10 mouse cellular contexts compared by ENCODE assay signal in the genomic region with DNA sequence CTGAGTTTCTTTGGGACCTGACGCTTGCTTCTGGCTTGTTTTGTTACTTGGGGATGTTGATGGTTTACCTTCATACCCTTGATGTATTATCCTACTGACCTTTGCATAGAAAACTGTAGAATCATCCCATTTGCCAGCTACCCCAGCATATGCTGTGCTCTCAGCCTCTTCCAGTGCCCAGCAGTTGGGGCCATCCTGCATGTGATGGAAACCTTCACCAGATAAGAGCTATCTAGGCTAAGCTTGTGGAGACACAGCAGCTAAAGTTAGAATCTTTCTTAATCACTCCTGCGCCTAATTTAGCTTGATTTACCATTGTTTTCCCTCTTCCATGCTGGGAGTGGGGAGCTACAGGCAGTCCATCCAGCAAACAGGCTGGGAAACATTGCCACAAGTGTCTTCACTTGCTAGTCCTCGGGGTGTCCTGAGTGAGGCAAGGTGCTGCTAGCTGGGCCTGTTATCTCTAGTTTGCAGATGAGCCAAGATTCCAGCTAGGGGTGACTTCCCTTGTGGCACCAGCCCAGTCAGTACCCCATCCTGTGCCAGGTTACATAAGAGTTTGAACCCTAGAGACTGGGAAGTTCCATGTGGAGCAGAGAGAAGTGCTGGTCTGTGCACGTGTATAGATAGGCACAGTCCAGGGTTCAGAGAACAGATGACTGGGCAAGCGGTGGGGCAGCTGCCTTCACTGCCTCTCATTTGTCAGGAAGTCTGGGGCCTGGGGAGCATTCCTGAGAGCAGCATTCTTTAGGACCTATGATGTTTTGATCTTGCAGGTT. TPM values are rescaled to one million over a fixed set of nuclear protein-coding genes. Genes with fewer than 3 reads are reported as not detected.
A peak's percentile ranks its signal among the peaks of the same experiment; 100 is the strongest.
DNase-seq lines count a peak whose midpoint lies in the region; ATAC-seq and TF ChIP-seq lines count a peak whose summit lies in the region.
"Had no signal": no experiment of that assay in that cellular context is flagged by ENCODE, and none has a peak within 500 bp of the region (broad histone marks: within the 10 kb centered on the region; RNA-seq: fewer than 3 reads in every experiment).

No protein-coding gene starts in this region.

- no peak for ATAC-seq in lung, embryonic 15.5 days (ENCODE audit: borderline replicate concordance, extremely low read depth, low FRiP score, low TSS enrichment)
- 0 out of 2 replicates have a peak, but pooled peaks have one; percentile 45 for ATAC-seq in kidney, embryonic 14.5 days (ENCODE audit: low FRiP score, low TSS enrichment)

- H3K4me2 ChIP-seq in lung, embryonic 15.5 days: no peak overlapping the region
- no peak overlapping the region for H3K4me2 ChIP-seq in kidney, embryonic 14.5 days (replicated peaks; ENCODE audit: low read depth, low read length)
- H3K4me2 ChIP-seq: hindbrain, embryonic 15.5 days; neural tube, embryonic 13.5 days had no signal

- no peaks in the 10 kb centered on the region for H3K9me3 ChIP-seq in lung, embryonic 15.5 days
- H3K9me3 ChIP-seq in kidney, embryonic 14.5 days (ENCODE audit: control insufficient read depth, low read length): no peaks in the 10 kb centered on the region
- H3K9me3 ChIP-seq: hindbrain, embryonic 15.5 days; neural tube, embryonic 13.5 days had no signal

- H3K27ac ChIP-seq in lung, embryonic 15.5 days: 0 out of 2 replicates have a peak overlapping the region, but pooled peaks have one; percentile 15
- H3K27ac ChIP-seq in heart, adult 2 months: peak overlapping the region; percentile 51
- no peak overlapping the region for H3K27ac ChIP-seq in kidney, embryonic 14.5 days (ENCODE audit: low read depth, low read length)
- peak overlapping the region; percentile 77 for H3K27ac ChIP-seq in small intestine, adult 2 months (ENCODE audit: insufficient read depth, low read depth, low read length)
- H3K27ac ChIP-seq: hindbrain, embryonic 15.5 days; neural tube, embryonic 13.5 days had no signal

- peaks cover 35% of the 10 kb centered on the region; the same call in 1 of the 2 replicates for H3K4me1 ChIP-seq in lung, embryonic 15.5 days
- peaks cover 29% of the 10 kb centered on the region for H3K4me1 ChIP-seq in lung, adult 2 months (ENCODE audit: control insufficient read depth, insufficient read depth, low read length)
- H3K4me1 ChIP-seq in heart, adult 2 months (ENCODE audit: control insufficient read depth, insufficient read depth, low read length): peaks cover 21% of the 10 kb centered on the region
- H3K4me1 ChIP-seq in kidney, embryonic 14.5 days (ENCODE audit: control insufficient read depth, insufficient read depth, low read length): no peaks in the 10 kb centered on the region
- H3K4me1 ChIP-seq in small intestine, adult 2 months (ENCODE audit: control insufficient read depth, insufficient read depth, insufficient read length, low read length): peaks cover 29% of the 10 kb centered on the region
- H3K4me1 ChIP-seq: hindbrain, embryonic 15.5 days had no signal

- no peaks in the 10 kb centered on the region for H3K27me3 ChIP-seq in lung, embryonic 15.5 days
- H3K27me3 ChIP-seq in heart, adult 2 months (ENCODE audit: control insufficient read depth, insufficient read depth, low read length): no peaks in the 10 kb centered on the region
- no peaks in the 10 kb centered on the region for H3K27me3 ChIP-seq in kidney, embryonic 14.5 days (ENCODE audit: control insufficient read depth, insufficient read depth, low read length)
- H3K27me3 ChIP-seq in small intestine, adult 2 months (ENCODE audit: control insufficient read depth, insufficient read depth, low read length): no peaks in the 10 kb centered on the region
- H3K27me3 ChIP-seq: hindbrain, embryonic 15.5 days; neural tube, embryonic 13.5 days had no signal

- 63% methylated on average over 5 of the region's 5 CpGs for WGBS in lung, embryonic 15.5 days
- 43% methylated on average over 5 of the region's 5 CpGs for WGBS in lung, adult 2 months
- 12% methylated on average over 5 of the region's 5 CpGs for WGBS in heart, adult 2 months
- WGBS in kidney, embryonic 14.5 days: 73% methylated on average over 5 of the region's 5 CpGs
- WGBS in small intestine, adult 2 months: 42% methylated on average over 5 of the region's 5 CpGs

- H3K36me3 ChIP-seq in lung, embryonic 15.5 days: no peaks in the 10 kb centered on the region
- peaks cover 20% of the 10 kb centered on the region; the same call in 1 of the 2 replicates for H3K36me3 ChIP-seq in heart, adult 2 months (ENCODE audit: control insufficient read depth, insufficient read depth, low read length)
- H3K36me3 ChIP-seq in kidney, embryonic 14.5 days (ENCODE audit: control insufficient read depth, insufficient read depth, low read length): no peaks in the 10 kb centered on the region
- peaks cover 6% of the 10 kb centered on the region; the same call in 1 of the 2 replicates for H3K36me3 ChIP-seq in small intestine, adult 2 months (ENCODE audit: control insufficient read depth, insufficient read depth, low read length)
- H3K36me3 ChIP-seq: neural tube, embryonic 13.5 days had no signal

- TF ChIP-seq CTCF in lung, adult 2 months (IDR thresholded peaks at IDR 0.05; ENCODE audit: insufficient read depth, low read length): no peak
- no peak for TF ChIP-seq CTCF in heart, adult 2 months (IDR thresholded peaks at IDR 0.05)
- no peak for TF ChIP-seq CTCF in small intestine, adult 2 months (IDR thresholded peaks at IDR 0.05; ENCODE audit: extremely low read depth, insufficient read length, insufficient replicate concordance, low read depth, low read length)

- peaks cover 2% of the 10 kb centered on the region; the same call in 1 of the 2 replicates for H3K79me2 ChIP-seq in heart, adult 2 months (replicated peaks; ENCODE audit: control insufficient read depth, insufficient read depth, low read length)

- no peak overlapping the region for H3K4me3 ChIP-seq in lung, embryonic 15.5 days
- H3K4me3 ChIP-seq in lung, adult 2 months (replicated peaks; ENCODE audit: extremely low read depth, low read depth, low read length): no peak overlapping the region
- H3K4me3 ChIP-seq in heart, adult 2 months: no peak overlapping the region
- H3K4me3 ChIP-seq in kidney, embryonic 14.5 days (ENCODE audit: low read length): no peak overlapping the region
- H3K4me3 ChIP-seq in small intestine, adult 2 months (ENCODE audit: low read depth, low read length): no peak overlapping the region
- H3K4me3 ChIP-seq: hindbrain, embryonic 15.5 days; neural tube, embryonic 13.5 days had no signal

- DNase-seq in lung, adult 2 months: no peak
- DNase-seq in heart, adult 2 months: peak; percentile 66 to 84
- DNase-seq in spleen, postnatal 10 days (ENCODE audit: low spot score in 2 of 2): no peak
- DNase-seq in lung, adult 18-20 months: no peak
- DNase-seq in right cerebral cortex, postnatal 36 days (ENCODE audit: low spot score in 2 of 2): no peak

- TF ChIP-seq POLR2A in lung, adult 2 months (IDR thresholded peaks at IDR 0.05; ENCODE audit: borderline replicate concordance, extremely low read depth, low read depth, low read length): no peak
- no peak for TF ChIP-seq POLR2A in heart, adult 2 months (IDR thresholded peaks at IDR 0.05; ENCODE audit: insufficient read depth, low read depth, low read length)
- no peak for TF ChIP-seq POLR2A in small intestine, adult 2 months (IDR thresholded peaks at IDR 0.05; ENCODE audit: low read depth, low read length)

- no peak overlapping the region for H3K9ac ChIP-seq in lung, embryonic 15.5 days
- no peak overlapping the region for H3K9ac ChIP-seq in heart, adult 2 months (ENCODE audit: low read depth, low read length)
- no peak overlapping the region for H3K9ac ChIP-seq in kidney, embryonic 14.5 days (ENCODE audit: low read depth, low read length)
- H3K9ac ChIP-seq: hindbrain, embryonic 15.5 days; neural tube, embryonic 13.5 days had no signal

- intact Hi-C loops in heart, adult 2 months (cut with DNase I): loop anchor here (2.0 kb wide), 1 partner anchor 16 kb away; the partner anchor contains the start of gene Ubald1

- peak; percentile 92 for TF ChIP-seq EP300 in heart, adult 2 months (IDR thresholded peaks at IDR 0.05; ENCODE audit: insufficient read depth, low read depth, low read length)

RNA-seq across cellular contexts. Expression of gene Mgrn1, which starts 10.4 kb away (rescaled TPM):
- 88.1 and 93.0 TPM in 2 replicates for polyA plus RNA-seq in lung, embryonic 15.5 days (2015; fragmentation: Nextera tagmentation; extraction: Ambion mirVana)
- 124 and 140 TPM in 2 replicates for polyA plus RNA-seq in lung, adult 2 months (2012; rRNA removed)
- 100 to 1,000 TPM; 148 to 168 TPM for total RNA-seq in heart, adult 2 months (2021)
- polyA plus RNA-seq in heart, adult 2 months (2012; rRNA removed): 274 and 284 TPM in 2 replicates
- 54.0 and 89.2 TPM in 2 replicates for polyA plus RNA-seq in kidney, embryonic 14.5 days (2014; fragmentation: Nextera tagmentation; extraction: Ambion mirVana)
- polyA plus RNA-seq in small intestine, adult 2 months (2012; rRNA removed): 81.9 and 164 TPM in 2 replicates

RNA-seq across cellular contexts. Expression of gene Ubald1, which starts 16.3 kb away (rescaled TPM):
- polyA plus RNA-seq in lung, embryonic 15.5 days (2015; fragmentation: Nextera tagmentation; extraction: Ambion mirVana): 35.7 TPM in 2 replicates
- 62.1 and 69.5 TPM in 2 replicates for polyA plus RNA-seq in lung, adult 2 months (2012; rRNA removed)
- total RNA-seq in heart, adult 2 months (2021): 10 to 100 TPM; 17.2 to 18.3 TPM
- polyA plus RNA-seq in heart, adult 2 months (2012; rRNA removed): 18.2 and 24.5 TPM in 2 replicates
- 37.2 and 39.7 TPM in 2 replicates for polyA plus RNA-seq in kidney, embryonic 14.5 days (2014; fragmentation: Nextera tagmentation; extraction: Ambion mirVana)
- polyA plus RNA-seq in small intestine, adult 2 months (2012; rRNA removed): 21.0 and 37.1 TPM in 2 replicates

RNA-seq across cellular contexts. Expression of gene Nudt16l1, which starts 42.1 kb away (rescaled TPM):
- 150 and 167 TPM in 2 replicates for polyA plus RNA-seq in lung, embryonic 15.5 days (2015; fragmentation: Nextera tagmentation; extraction: Ambion mirVana)
- 75.8 and 79.6 TPM in 2 replicates for polyA plus RNA-seq in lung, adult 2 months (2012; rRNA removed)
- 10 to 100 TPM; 16.7 to 17.1 TPM for total RNA-seq in heart, adult 2 months (2021)
- 38.9 and 44.5 TPM in 2 replicates for polyA plus RNA-seq in heart, adult 2 months (2012; rRNA removed)
- polyA plus RNA-seq in kidney, embryonic 14.5 days (2014; fragmentation: Nextera tagmentation; extraction: Ambion mirVana): 153 and 160 TPM in 2 replicates
- polyA plus RNA-seq in small intestine, adult 2 months (2012; rRNA removed): 23.7 and 42.6 TPM in 2 replicates

Comparison
In these comparisons a context has a peak if more than half of its experiments do, and no peak if none do; other contexts are left out.
1. DNase-seq: peak in heart, adult 2 months (2 of 2); none in lung, adult 2 months (single experiment), spleen, postnatal 10 days (0 of 2), lung, adult 18-20 months (0 of 2) and right cerebral cortex, postnatal 36 days (0 of 2).